Mouse (Mus musculus): ENCODE measurements around the gene Snrpb. TPM values are rescaled to one million over a fixed set of nuclear protein-coding genes. Genes with fewer than 3 reads are reported as not detected.

Snrpb gene
- total and polyA plus RNA-seq, 3 experiments: 590 to 1,572 (median 810) TPM

GRCm38 (mm10) chr2:130179507-130180019 is 360 bp upstream of the Snrpb start:
- Histone ChIP-seq H3K9me3 (replicated peaks; ENCODE audit: insufficient read depth, low read length) (no peaks in the 10 kb centered on the region), H3K27me3 (ENCODE audit: control insufficient read depth in 1 of 2, insufficient read depth in 2 of 2, low read length in 2 of 2) (peaks cover 5 to 11% of the 10 kb centered on the region in 2 experiments; a peak in 3 of 4 replicates), H3K4me3 (ENCODE audit: control insufficient read depth in 1 of 2, insufficient read depth in 1 of 2, low read depth in 2 of 2, low read length in 2 of 2) (peak overlapping the region; percentile 72 to 95), H3K27ac (ENCODE audit: control insufficient read depth, low read depth, low read length) (0 out of 2 replicates have a peak overlapping the region, but pooled peaks have one; percentile 7), H3K9ac (ENCODE audit: control insufficient read depth, low read depth, low read length, poor library complexity, severe bottlenecking) (peak overlapping the region; percentile 67), H3K36me3 (ENCODE audit: control insufficient read depth in 1 of 2, insufficient read depth in 2 of 2, low read length in 2 of 2) (peaks cover 21 to 28% of the 10 kb centered on the region in 2 experiments), H3K79me2 (ENCODE audit: control insufficient read depth, insufficient read depth, low read length, poor library complexity) (peaks cover 35% of the 10 kb centered on the region), H3K4me1 (ENCODE audit: control insufficient read depth in 1 of 2, insufficient read depth in 2 of 2, low read length in 2 of 2) (peaks cover 3 to 10% of the 10 kb centered on the region in 2 experiments; a peak in 3 of 4 replicates)
- TF ChIP-seq ETS1 (IDR thresholded peaks at IDR 0.05; ENCODE audit: low read depth, low read length) (no peak), ZKSCAN1 (IDR thresholded peaks at IDR 0.05; ENCODE audit: low read depth, low read length) (0 out of 2 replicates have a peak, but pooled peaks have one; percentile 6), CHD2 (IDR thresholded peaks at IDR 0.05; ENCODE audit: low read length) (no peak), CHD1 (IDR thresholded peaks at IDR 0.05; ENCODE audit: low read depth, low read length) (0 out of 2 replicates have a peak, but pooled peaks have one; percentile 32)
- DNase-seq (ENCODE audit: low read depth, low spot score): no peak

DNA sequence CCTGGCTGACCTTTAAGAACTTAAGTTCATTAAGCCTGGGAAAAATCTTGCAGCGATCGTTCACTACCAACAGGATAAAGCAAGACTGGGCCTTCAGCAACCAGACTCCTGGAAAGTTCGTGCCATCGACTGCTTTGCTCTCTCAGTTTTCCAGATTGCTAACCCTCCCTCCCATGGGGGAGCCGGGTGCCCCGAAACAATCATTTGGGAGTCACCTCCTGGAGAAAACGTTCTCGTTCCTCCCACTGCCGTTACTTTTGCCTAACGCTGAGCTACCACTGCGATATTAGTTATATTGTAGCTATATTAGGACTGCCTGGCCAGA is 860 bp downstream of the Snrpb start:
- DNase-seq (ENCODE audit: low read depth, low spot score): no peak
- peak overlapping the region; percentile 72 to 95 for H3K4me3 ChIP-seq (ENCODE audit: control insufficient read depth in 1 of 2, insufficient read depth in 1 of 2, low read depth in 2 of 2, low read length in 2 of 2)
- peak overlapping the region; percentile 98 for H3K9ac ChIP-seq (ENCODE audit: control insufficient read depth, low read depth, low read length, poor library complexity, severe bottlenecking)
- no peaks in the 10 kb centered on the region for H3K9me3 ChIP-seq (replicated peaks; ENCODE audit: insufficient read depth, low read length)
- peaks cover 35% of the 10 kb centered on the region for H3K79me2 ChIP-seq (ENCODE audit: control insufficient read depth, insufficient read depth, low read length, poor library complexity)
- peaks cover 26 to 30% of the 10 kb centered on the region in 2 experiments for H3K36me3 ChIP-seq (ENCODE audit: control insufficient read depth in 1 of 2, insufficient read depth in 2 of 2, low read length in 2 of 2)
- H3K27ac ChIP-seq (ENCODE audit: control insufficient read depth, low read depth, low read length): peak overlapping the region; percentile 68
- peaks cover 3 to 10% of the 10 kb centered on the region in 2 experiments; a peak in 3 of 4 replicates for H3K4me1 ChIP-seq (ENCODE audit: control insufficient read depth in 1 of 2, insufficient read depth in 2 of 2, low read length in 2 of 2)
- H3K27me3 ChIP-seq (ENCODE audit: control insufficient read depth in 1 of 2, insufficient read depth in 2 of 2, low read length in 2 of 2): peaks cover 2 to 5% of the 10 kb centered on the region in 2 experiments; a peak in 3 of 4 replicates
- TF ChIP-seq BHLHE40 (IDR thresholded peaks at IDR 0.05; ENCODE audit: borderline replicate concordance, low read depth, low read length) (no peak), CHD1 (IDR thresholded peaks at IDR 0.05; ENCODE audit: low read depth, low read length) (0 out of 2 replicates have a peak, but pooled peaks have one; percentile 40), ZMIZ1 (IDR thresholded peaks at IDR 0.05; ENCODE audit: low read depth, low read length) (no peak), TBP (IDR thresholded peaks at IDR 0.05; ENCODE audit: low read depth, low read length) (no peak), POLR2AphosphoS2 (IDR thresholded peaks at IDR 0.05; ENCODE audit: low read length) (no peak), RCOR1 (IDR thresholded peaks at IDR 0.05; ENCODE audit: low read depth, low read length) (no peak)

- peaks cover 3 to 10% of the 10 kb centered on the region in 2 experiments; a peak in 3 of 4 replicates for H3K4me1 ChIP-seq (ENCODE audit: control insufficient read depth in 1 of 2, insufficient read depth in 2 of 2, low read length in 2 of 2)
- H3K79me2 ChIP-seq (ENCODE audit: control insufficient read depth, insufficient read depth, low read length, poor library complexity): peaks cover 35% of the 10 kb centered on the region
- H3K9me3 ChIP-seq (replicated peaks; ENCODE audit: insufficient read depth, low read length): no peaks in the 10 kb centered on the region
- peaks cover 30 to 33% of the 10 kb centered on the region in 2 experiments for H3K36me3 ChIP-seq (ENCODE audit: control insufficient read depth in 1 of 2, insufficient read depth in 2 of 2, low read length in 2 of 2)
- H3K27ac ChIP-seq (ENCODE audit: control insufficient read depth, low read depth, low read length): no peak overlapping the region
- H3K4me3 ChIP-seq (ENCODE audit: control insufficient read depth in 1 of 2, insufficient read depth in 1 of 2, low read depth in 2 of 2, low read length in 2 of 2): peak overlapping the region in 1 of 2 experiments; percentile 9; a peak in 1 of 4 replicates
- peak overlapping the region; percentile 98; the same call in 1 of the 2 replicates for H3K9ac ChIP-seq (ENCODE audit: control insufficient read depth, low read depth, low read length, poor library complexity, severe bottlenecking)
- DNase-seq (ENCODE audit: low read depth, low spot score): peak; percentile 46
- no peaks in the 10 kb centered on the region; a peak in 2 of 4 replicates for H3K27me3 ChIP-seq (ENCODE audit: control insufficient read depth in 1 of 2, insufficient read depth in 2 of 2, low read length in 2 of 2)
- TF ChIP-seq MEF2A (IDR thresholded peaks at IDR 0.05; ENCODE audit: extremely low read depth, insufficient replicate concordance, low read depth, low read length, poor library complexity, severe bottlenecking) (no peak), CHD1 (IDR thresholded peaks at IDR 0.05; ENCODE audit: low read depth, low read length) (no peak), USF1 (IDR thresholded peaks at IDR 0.05; ENCODE audit: low read depth, low read length) (no peak), ZKSCAN1 (IDR thresholded peaks at IDR 0.05; ENCODE audit: low read depth, low read length) (no peak), ZMIZ1 (IDR thresholded peaks at IDR 0.05; ENCODE audit: low read depth, low read length) (no peak)
These were observed 2.4 kb downstream of the Snrpb start for GRCm38 (mm10) chr2:130176820-130177219.
